Mouse (Mus musculus) CH12F3 (cell line): ENCODE measurements around the gene Adig.

ENCODE experiments used
- in situ Hi-C: fragments of 300-500 bp; cut with MboI; formaldehyde crosslinking; loops from 2 replicates; pipeline ENCODE4 v1.14.3; 2020; ENCODE audit warnings: low sequenced_read_pairs

Gene Adig

GRCm38 (mm10) chr2:158539433-158540305, 37.3 kb downstream of the Adig start:
- in situ Hi-C loops = loop anchor here (10.0 to 25.0 kb wide), 2 partner anchors 95 to 323 kb away; no protein-coding TSS in a partner anchor

- in situ Hi-C loops = loop anchor here (10.0 to 25.0 kb wide), 2 partner anchors 94 to 321 kb away; no protein-coding TSS in a partner anchor
Observed at GRCm38 (mm10) chr2:158541286-158541685, 38.9 kb downstream of the Adig start.

GRCm38 (mm10) chr2:158545266-158545665, 42.9 kb downstream of the Adig start:
- in situ Hi-C loops = loop anchor here (10.0 to 25.0 kb wide), 2 partner anchors 90 to 317 kb away; no protein-coding TSS in a partner anchor

GRCm38 (mm10) chr2:158546751-158547150, 44.3 kb downstream of the Adig start:
- in situ Hi-C loops = loop anchor here (10.0 to 25.0 kb wide), 2 partner anchors 88 to 316 kb away; no protein-coding TSS in a partner anchor

- in situ Hi-C loops = no loop called here
Observed at GRCm38 (mm10) chr2:158550067-158550466, 47.7 kb downstream of the Adig start.

GRCm38 (mm10) chr2:158554366-158554765, 52.0 kb downstream of the Adig start:
- in situ Hi-C loops = no loop called here

GRCm38 (mm10) chr2:158555252-158555651, 52.8 kb downstream of the Adig start:
- in situ Hi-C loops = no loop called here

- in situ Hi-C loops = no loop called here
Observed at GRCm38 (mm10) chr2:158555812-158556211, 53.4 kb downstream of the Adig start.

GRCm38 (mm10) chr2:158556225-158556624, 53.8 kb downstream of the Adig start:
- in situ Hi-C loops = no loop called here

- in situ Hi-C loops = no loop called here
Observed at GRCm38 (mm10) chr2:158556750-158557149, 54.3 kb downstream of the Adig start.
